Mouse (Mus musculus) heart, postnatal 0 days (tissue): ENCODE data around the gene Grin2c.

ENCODE experiments used
- CTCF ChIP-seq: IDR thresholded peaks from 2 replicates; pipeline ENCODE4 v1.5.1; 2016; ENCODE audit warnings: antibody characterized with exemption, control low read depth, low read depth
- EP300 ChIP-seq: IDR thresholded peaks from 2 replicates; pipeline ENCODE4 v1.6.1; 2016; ENCODE audit warnings: antibody characterized with exemption, low read depth

DNA sequence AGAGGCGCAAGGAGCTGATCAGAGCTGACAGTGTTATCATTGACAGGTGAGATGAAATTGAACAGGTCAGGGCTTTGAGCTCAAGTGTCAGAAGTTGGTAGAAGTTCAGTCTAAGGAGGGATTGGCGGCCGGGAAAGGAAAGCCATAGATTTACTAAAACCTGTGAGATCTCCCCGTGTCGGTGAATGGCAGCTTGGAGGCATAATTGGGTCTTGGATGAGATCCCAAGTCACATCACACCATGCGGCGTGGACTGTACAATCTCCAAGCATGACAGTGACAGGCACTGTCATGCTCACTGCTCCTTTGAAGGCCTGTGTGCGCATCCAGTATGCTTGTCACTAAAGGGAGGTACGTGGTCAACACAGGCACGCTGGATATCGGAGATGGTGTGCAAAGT, 4.1 kb downstream of the Grin2c start:
- TF ChIP-seq CTCF (no peak), EP300 (no peak)
